Mouse (Mus musculus) limb, embryonic 15.5 days (tissue): ENCODE results near the gene Bcan. TPM values are rescaled to one million over a fixed set of nuclear protein-coding genes. Genes with fewer than 3 reads are reported as not detected.
A peak's percentile ranks its signal among the peaks of the same experiment; 100 is the strongest.

Source experiments
- ATAC-seq: fragments of 200-750 bp; cut with Nextera tagmentation; 2 replicates; pipeline ENCODE4 v1.8.0; 2017; ENCODE audit warnings: low read depth, moderate TSS enrichment; ENCODE audit not compliant: insufficient number of reproducible peaks, low FRiP score, low TSS enrichment
- H3K27ac ChIP-seq: fragments of 300-500 bp; sonication (generic); 2 replicates; pipeline ENCODE4 v1.5.1; 2015; ENCODE audit warnings: moderate library complexity, mild to moderate bottlenecking, inconsistent platforms
- H3K27me3 ChIP-seq: fragments of 300-500 bp; sonication (generic); 2 replicates; pipeline ENCODE4 v1.6.1; 2015; ENCODE audit warnings: inconsistent platforms
- H3K36me3 ChIP-seq: fragments of 300-500 bp; sonication (generic); 2 replicates; pipeline ENCODE4 v1.6.1; 2015; ENCODE audit warnings: inconsistent platforms
- H3K4me1 ChIP-seq: fragments of 300-500 bp; sonication (generic); 2 replicates; pipeline ENCODE4 v1.6.1; 2015; ENCODE audit warnings: inconsistent platforms
- H3K4me2 ChIP-seq: fragments of 300-500 bp; sonication (generic); 2 replicates; pipeline ENCODE4 v1.6.1; 2015; ENCODE audit warnings: mild to moderate bottlenecking, inconsistent platforms
- H3K4me3 ChIP-seq: fragments of 300-500 bp; sonication (generic); 2 replicates; pipeline ENCODE4 v1.5.1; 2015; ENCODE audit warnings: mild to moderate bottlenecking, inconsistent platforms
- H3K9ac ChIP-seq: fragments of 300-500 bp; sonication (generic); 2 replicates; pipeline ENCODE4 v1.6.1; 2015; ENCODE audit warnings: inconsistent platforms
- H3K9me3 ChIP-seq: fragments of 300-500 bp; sonication (generic); 2 replicates; pipeline ENCODE4 v1.6.1; 2016; ENCODE audit warnings: inconsistent platforms
- WGBS: fragments of 180-500 bp; shearing (Covaris S2); methylation state at CpG from one replicate; pipeline ENCODE4 v1.1.7; 2015; 5-methylcytosine and 5-hydroxymethylcytosine counted together
- polyA plus RNA-seq: library from polyadenylated mRNA; unstranded; fragments of >200 nt; fragmentation: Nextera tagmentation; extraction: Ambion mirVana; gene quantifications from 2 replicates; pipeline ENCODE4 v1.2.1, GENCODE M21; 2015

The Bcan gene
- polyA plus RNA-seq, 1 experiment from 2014 or later: 1.1 TPM

DNA sequence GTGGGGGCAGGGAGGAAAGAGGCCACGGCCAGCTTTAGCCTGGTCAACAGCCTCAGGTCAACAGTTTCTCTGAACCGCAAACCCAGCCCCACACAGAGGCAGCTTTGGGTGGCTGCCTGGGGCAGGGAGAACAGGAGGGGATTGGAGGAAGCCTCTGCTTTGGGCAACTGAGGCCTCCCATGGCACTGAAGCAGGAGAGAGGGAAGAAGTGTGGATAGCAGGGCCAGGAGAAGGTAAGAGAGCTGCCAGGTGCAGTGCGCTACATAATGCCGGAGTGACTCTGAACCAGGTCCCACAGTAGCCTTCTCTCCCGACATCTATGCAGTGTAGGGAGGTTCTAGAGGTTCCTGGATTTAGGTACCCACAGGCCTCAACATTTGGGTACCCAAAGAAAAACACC lies 19.3 kb downstream of the Bcan start:
- Histone ChIP-seq H3K9me3 (no peaks in the 10 kb centered on the region), H3K27me3 (no peaks in the 10 kb centered on the region), H3K4me3 (no peak overlapping the region), H3K4me1 (peaks cover 39% of the 10 kb centered on the region), H3K27ac (no peak overlapping the region; the same call in 1 of the 2 replicates), H3K36me3 (no peaks in the 10 kb centered on the region), H3K4me2 (no peak overlapping the region), H3K9ac (no peak overlapping the region)
- 62% methylated on average over 5 of the region's 5 CpGs for WGBS
- ATAC-seq: no peak

DNA sequence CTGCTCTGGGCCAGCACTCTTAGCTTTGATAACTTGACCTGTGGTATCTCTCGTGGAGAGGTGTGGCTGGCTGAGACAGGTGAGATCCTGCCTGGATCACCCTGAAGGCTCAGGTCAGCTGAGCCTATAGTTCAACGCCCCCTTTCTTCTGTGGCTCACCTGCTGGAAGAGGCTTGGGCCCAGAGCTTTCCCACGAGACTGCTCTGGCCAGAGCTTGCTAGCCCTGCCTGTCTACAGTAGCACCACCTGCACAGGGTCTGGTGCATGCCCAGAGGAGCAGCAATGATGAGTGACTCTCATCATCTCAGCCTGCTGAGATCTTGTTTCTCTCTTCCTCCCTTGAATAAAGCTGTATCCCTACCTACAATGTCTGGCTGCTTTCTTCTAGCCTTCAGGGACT lies 19.9 kb downstream of the Bcan start:
- Histone ChIP-seq H3K9ac (no peak overlapping the region), H3K4me2 (no peak overlapping the region), H3K4me3 (no peak overlapping the region), H3K27me3 (no peaks in the 10 kb centered on the region), H3K36me3 (no peaks in the 10 kb centered on the region), H3K27ac (no peak overlapping the region; the same call in 1 of the 2 replicates), H3K4me1 (peaks cover 35% of the 10 kb centered on the region), H3K9me3 (no peaks in the 10 kb centered on the region)
- WGBS: 50% methylated on average over 3 of the region's 3 CpGs
- ATAC-seq: no peak

DNA sequence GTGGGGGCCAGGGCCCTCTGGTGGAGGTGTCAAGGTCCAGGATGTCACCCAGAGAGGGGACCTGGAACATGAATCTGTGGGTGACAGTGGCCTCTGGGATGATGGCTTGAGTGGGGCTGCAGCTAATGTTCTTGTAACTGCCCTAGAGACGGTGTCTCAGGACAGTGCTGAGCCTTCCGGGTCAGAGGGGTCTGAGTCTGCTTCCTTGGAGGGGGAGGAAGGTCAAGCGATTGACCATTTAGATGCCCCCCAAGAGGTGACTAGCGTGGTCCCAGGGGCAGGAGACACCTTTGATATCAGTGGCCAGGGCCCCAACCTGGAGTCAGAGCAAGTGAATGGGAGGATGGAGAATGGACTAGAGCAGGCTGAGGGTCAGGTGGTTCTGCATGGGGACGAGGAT lies 20.5 kb downstream of the Bcan start:
- Histone ChIP-seq H3K27ac (no peak overlapping the region), H3K27me3 (no peaks in the 10 kb centered on the region), H3K9me3 (no peaks in the 10 kb centered on the region), H3K4me3 (no peak overlapping the region), H3K9ac (no peak overlapping the region), H3K4me2 (no peak overlapping the region), H3K36me3 (no peaks in the 10 kb centered on the region), H3K4me1 (peaks cover 37% of the 10 kb centered on the region)
- no peak for ATAC-seq
- 87% methylated on average over 5 of the region's 5 CpGs for WGBS

DNA sequence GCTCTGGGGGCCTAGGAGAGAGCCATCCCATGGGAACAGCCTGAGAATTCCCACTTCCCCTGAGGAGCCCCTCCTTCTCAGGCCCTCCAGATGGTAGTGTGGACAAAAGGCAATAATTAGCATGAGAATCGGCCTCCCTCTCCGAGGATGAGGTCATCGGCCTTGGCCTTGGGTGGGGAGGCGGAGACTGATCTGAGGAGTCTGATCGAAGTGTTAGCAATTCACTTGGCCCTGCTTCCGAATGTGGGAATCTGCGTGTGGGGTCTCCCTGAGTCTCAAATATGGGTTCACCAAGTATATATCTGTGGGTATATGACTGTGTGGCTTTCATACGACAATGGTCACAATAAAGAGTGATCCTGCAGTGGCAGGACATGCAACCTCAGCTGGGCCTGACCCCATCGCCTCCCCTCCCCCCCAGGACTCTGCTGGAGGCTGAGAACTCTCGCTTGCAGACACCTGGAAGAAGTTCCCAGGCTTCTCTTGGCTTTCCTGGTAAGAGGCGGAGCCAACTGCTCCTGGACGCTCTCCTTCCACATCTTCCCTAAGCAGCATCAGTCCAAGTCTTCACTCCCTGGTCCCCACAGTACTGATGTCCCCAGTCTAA lies 25.5 kb downstream of the Bcan start:
- H3K4me2 ChIP-seq: peak overlapping the region; percentile 94; the same call in 1 of the 2 replicates
- H3K4me1 ChIP-seq: peaks cover 43% of the 10 kb centered on the region
- H3K9me3 ChIP-seq: no peaks in the 10 kb centered on the region
- H3K27ac ChIP-seq: no peak overlapping the region
- H3K4me3 ChIP-seq: peak overlapping the region; percentile 52
- no peaks in the 10 kb centered on the region for H3K36me3 ChIP-seq
- H3K27me3 ChIP-seq: peaks cover 36% of the 10 kb centered on the region
- no peak overlapping the region for H3K9ac ChIP-seq
- WGBS: 32% methylated on average over 12 of the region's 12 CpGs
- ATAC-seq: no peak

DNA sequence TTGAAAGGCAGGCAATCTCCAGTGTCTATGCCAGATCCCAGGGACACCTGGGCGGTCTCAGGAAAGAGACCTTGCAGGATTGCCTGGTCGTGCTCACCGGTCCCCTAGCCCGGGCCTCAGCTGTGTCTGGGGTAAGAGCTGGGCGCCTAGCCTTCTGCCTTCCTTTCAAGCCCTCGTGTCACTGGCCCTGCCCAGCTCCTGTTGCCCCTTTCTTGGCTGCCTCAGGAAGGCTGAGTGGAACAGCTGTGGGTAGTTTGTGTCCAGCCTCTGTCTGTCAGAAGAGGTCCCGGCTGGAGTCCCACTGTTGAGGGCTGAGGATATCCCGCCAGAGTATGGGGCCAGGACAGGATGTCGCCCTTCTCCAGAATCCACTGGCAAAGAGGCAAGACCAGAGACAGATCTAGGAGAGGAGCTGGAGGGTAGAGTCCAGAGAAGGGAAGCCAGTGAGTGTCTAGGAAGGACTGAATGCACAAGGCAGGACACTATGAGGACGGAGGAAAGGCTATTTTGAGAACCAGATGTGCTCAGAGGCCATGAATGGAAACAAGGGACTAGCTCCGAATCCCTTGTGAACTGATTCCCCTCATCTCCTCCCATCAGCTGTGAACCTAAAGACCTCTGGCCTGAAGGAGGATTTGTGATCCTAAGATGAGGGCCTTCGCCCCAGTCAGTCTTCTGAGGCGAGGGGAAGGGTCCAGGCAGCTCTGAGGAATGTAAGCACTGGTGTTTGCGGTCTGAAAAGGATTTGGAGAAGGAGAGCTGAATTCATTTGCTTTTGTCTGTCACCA lies 26.2 kb downstream of the Bcan start:
- H3K9me3 ChIP-seq: no peaks in the 10 kb centered on the region
- peak overlapping the region; percentile 52 for H3K4me3 ChIP-seq
- 54% methylated on average over 14 of the region's 14 CpGs for WGBS

DNA sequence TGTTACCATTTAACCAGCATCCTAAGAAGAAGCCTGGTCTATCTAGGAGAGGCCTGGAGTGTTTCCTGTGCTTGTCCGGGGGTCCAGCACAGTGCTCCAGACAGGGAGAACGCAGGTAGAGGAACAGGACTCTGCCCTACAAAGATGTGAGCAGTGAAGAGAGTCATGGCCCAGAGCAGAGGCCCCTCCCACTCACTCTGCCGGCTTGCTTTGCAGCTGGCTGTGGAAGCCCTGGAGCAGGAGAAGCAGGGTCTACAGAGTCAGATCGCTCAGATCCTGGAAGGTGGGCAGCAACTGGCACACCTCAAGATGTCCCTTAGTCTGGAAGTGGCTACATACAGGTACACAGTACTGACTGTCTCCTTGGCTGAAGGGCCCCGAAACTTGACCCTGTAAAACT lies 27.3 kb downstream of the Bcan start:
- no peak overlapping the region for H3K27ac ChIP-seq
- H3K9me3 ChIP-seq: no peaks in the 10 kb centered on the region
- H3K27me3 ChIP-seq: peaks cover 36% of the 10 kb centered on the region
- H3K36me3 ChIP-seq: no peaks in the 10 kb centered on the region
- 23% methylated on average over 5 of the region's 5 CpGs for WGBS
- peaks cover 43% of the 10 kb centered on the region for H3K4me1 ChIP-seq
- no peak overlapping the region for H3K9ac ChIP-seq
- ATAC-seq: no peak
- peak overlapping the region; percentile 94 for H3K4me2 ChIP-seq
- peak overlapping the region; percentile 52 for H3K4me3 ChIP-seq

More for the DNA sequence above, 26.2 kb downstream of the Bcan start:
- Histone ChIP-seq H3K4me1 (peaks cover 43% of the 10 kb centered on the region), H3K27me3 (peaks cover 36% of the 10 kb centered on the region), H3K9ac (no peak overlapping the region), H3K4me2 (peak overlapping the region; percentile 94), H3K36me3 (no peaks in the 10 kb centered on the region), H3K27ac (no peak overlapping the region)
- no peak for ATAC-seq

DNA sequence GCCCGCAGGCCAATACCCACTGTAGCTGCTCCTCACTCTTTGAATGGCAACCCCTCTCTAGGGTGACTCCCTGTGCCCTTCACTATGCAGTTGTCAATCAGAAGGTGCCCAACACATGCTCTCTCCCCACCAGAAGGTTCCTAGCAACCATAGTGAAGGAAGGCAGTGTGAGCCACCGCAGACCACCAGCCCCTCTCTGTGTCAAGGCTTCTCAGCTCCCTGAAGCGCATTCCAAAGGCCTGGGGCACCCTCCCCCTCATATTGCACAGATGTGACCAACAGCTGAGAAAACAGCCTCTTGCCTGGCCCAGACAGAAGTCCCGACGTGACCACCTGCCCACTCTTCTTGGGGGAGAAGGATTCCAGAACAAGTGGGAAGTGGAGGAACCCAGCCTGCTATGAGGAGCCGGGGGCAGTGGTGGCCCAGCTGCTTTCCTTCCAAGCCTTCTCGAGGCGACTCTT lies 27.8 kb downstream of the Bcan start:
- H3K27ac ChIP-seq: no peak overlapping the region
- H3K4me3 ChIP-seq: peak overlapping the region; percentile 52
- 14% methylated on average over 8 of the region's 8 CpGs for WGBS
- H3K4me1 ChIP-seq: peaks cover 43% of the 10 kb centered on the region
- H3K9me3 ChIP-seq: no peaks in the 10 kb centered on the region
- no peak overlapping the region for H3K9ac ChIP-seq
- H3K27me3 ChIP-seq: peaks cover 36% of the 10 kb centered on the region
- H3K36me3 ChIP-seq: no peaks in the 10 kb centered on the region
- no peak for ATAC-seq
- H3K4me2 ChIP-seq: peak overlapping the region; percentile 94

DNA sequence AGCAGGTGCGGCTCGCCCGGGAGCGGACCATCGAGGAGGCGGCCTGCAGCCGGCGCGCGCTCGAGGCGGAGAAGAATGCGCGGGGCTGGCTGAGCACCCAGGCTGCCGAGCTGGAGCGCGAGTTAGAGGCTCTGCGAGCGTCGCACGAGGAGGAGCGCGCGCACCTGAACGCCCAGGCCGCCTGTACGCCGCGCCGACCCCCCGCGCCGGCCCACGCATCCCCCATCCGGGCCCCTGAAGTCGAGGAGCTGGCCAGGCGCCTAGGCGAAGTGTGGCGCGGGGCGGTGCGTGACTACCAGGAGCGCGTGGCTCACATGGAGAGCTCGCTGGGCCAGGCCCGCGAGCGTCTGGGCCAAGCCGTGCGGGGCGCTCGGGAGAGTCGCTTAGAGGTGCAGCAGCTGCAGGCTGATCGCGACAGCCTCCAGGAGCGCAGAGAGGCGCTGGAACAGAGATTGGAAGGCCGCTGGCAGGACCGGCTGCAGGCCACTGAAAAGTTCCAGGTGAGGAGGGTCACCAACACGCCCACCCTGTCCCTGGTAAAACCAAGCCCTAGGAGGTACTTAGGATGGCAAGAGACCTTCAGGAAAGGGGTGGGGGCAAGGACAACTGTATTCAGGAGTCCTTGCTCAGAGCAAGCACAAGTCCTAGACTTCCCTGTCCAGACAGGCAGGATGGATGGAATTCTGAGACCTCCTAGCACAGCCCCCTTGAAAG lies 28.4 kb downstream of the Bcan start:
- Histone ChIP-seq H3K27ac (peak overlapping the region; percentile 67), H3K9ac (peak overlapping the region; percentile 62), H3K4me2 (peak overlapping the region; percentile 94), H3K27me3 (peaks cover 36% of the 10 kb centered on the region), H3K4me1 (peaks cover 43% of the 10 kb centered on the region), H3K36me3 (no peaks in the 10 kb centered on the region), H3K9me3 (no peaks in the 10 kb centered on the region), H3K4me3 (peak overlapping the region; percentile 52)
- no peak for ATAC-seq
- WGBS: 1% methylated on average over 55 of the region's 60 CpGs

DNA sequence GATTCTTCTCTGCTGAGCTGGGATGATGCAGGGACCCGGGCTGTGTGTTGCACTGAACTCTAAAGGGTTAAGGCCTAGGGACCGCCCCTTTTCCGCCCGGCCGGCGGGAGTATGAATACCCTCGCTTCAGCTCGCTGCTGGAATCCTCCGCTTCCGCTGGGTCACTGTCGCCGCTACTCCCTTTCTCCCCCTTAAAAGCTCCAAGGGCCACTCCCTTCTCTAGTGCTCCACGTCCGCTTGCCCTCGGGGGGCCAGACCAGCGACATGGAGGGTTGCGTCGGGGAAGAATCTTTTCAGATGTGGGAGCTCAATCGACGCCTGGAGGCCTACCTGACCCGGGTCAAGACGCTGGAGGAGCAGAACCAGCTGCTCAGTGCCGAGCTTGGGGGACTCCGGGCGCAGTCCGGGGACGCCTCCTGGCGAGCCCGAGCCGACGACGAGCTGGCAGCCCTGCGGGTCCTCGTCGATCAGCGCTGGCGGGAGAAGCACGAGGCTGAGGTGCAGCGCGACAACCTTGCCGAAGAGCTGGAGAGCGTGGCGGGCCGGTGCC lies 29.0 kb downstream of the Bcan start, which contains the start of gene Nes:
TSS of gene Nes (plus strand) at position 140 of the 550 bp plus-strand sequence.
- no peaks in the 10 kb centered on the region for H3K36me3 ChIP-seq
- H3K9ac ChIP-seq: peak within 1 kb of the TSS; percentile 62
- peak within 1 kb of the TSS; percentile 52 for H3K4me3 ChIP-seq
- WGBS: under 1% methylated on average over 44 of the region's 44 CpGs
- peak; percentile 55 for ATAC-seq
- H3K4me2 ChIP-seq: peak within 1 kb of the TSS; percentile 94
- H3K4me1 ChIP-seq: peaks cover 43% of the 10 kb centered on the region
- peak within 1 kb of the TSS; percentile 67 for H3K27ac ChIP-seq
- no peaks in the 10 kb centered on the region for H3K9me3 ChIP-seq
- H3K27me3 ChIP-seq: peaks cover 36% of the 10 kb centered on the region

DNA sequence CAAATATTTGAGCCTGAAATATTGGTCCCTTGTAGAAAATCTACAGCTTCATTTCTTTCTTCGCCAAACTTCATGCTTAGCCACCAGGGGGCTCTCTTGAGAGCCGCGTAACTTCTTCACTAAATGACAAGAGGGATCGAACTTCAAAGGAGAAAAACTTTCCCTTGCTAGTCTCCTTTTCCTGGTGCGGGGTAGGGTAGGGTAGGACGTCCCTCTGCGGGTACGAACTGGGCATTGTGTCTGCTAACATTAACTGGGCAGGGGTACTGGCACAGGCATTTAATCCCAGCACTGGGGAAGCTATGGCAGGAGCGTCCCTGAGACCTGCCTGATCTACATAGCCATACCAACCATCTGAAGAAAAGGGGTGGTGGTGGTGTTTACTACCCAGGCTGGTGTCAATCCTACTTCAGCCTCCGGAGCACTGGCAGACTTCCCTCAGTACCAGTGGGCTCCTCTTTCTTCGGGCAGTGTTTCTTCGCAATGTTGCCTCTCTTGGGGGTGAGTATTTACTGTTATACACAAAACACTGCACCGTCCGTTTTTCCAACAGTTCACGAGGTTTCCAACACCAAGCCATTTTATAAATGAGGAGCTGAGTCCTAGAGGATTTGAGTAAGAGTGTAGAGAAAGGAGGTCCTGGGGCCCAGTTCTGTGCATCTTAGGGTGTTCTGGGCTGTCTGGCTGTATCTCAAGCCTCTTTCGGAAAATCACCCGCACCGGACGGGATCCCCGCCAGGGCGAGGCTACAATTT lies 29.7 kb downstream of the Bcan start:
- Histone ChIP-seq H3K9me3 (no peaks in the 10 kb centered on the region), H3K27ac (peak overlapping the region; percentile 67; the same call in 1 of the 2 replicates), H3K27me3 (peaks cover 36% of the 10 kb centered on the region), H3K4me1 (peaks cover 43% of the 10 kb centered on the region), H3K36me3 (no peaks in the 10 kb centered on the region), H3K4me3 (peak overlapping the region; percentile 52), H3K4me2 (peak overlapping the region; percentile 94), H3K9ac (no peak overlapping the region)
- ATAC-seq: no peak
- WGBS: under 1% methylated on average over 21 of the region's 21 CpGs

DNA sequence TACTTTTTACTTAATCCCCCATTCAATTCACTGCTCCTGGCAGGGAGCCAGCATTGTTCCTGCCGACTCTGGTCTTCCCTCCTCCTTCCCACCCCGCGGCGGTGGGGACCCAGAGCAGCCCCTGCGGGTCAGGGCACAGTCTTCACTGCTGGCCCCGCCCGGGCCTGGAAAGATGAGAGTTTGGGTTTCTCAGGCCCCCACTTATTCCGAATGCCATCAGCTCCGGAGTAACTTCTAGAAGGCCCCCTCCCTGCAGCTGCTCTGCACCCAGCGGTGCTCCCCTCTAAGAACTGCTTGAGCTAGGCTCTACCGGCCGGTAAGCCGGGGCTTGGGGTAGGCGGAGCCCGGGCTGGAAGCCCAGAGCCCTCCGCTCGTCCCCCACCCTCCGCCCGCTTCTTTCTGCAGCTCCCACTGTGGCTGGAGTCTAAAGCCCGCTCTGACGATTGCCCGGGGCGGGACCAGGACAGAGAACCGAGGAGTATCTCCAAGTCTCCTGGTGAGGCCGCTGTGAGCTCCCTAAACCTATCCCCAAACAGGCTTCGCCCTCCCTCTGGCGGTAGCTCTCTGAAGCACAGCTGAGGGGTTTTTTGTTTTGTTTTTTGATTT lies 39.3 kb downstream of the Bcan start:
- WGBS: under 1% methylated on average over 27 of the region's 27 CpGs
- peak; percentile 96 for ATAC-seq
- no peaks in the 10 kb centered on the region for H3K9me3 ChIP-seq
- H3K27ac ChIP-seq: peak overlapping the region; percentile 97
- peaks cover 36% of the 10 kb centered on the region for H3K4me1 ChIP-seq
- peak overlapping the region; percentile 78 for H3K4me2 ChIP-seq
- peak overlapping the region; percentile 39 for H3K9ac ChIP-seq
- H3K4me3 ChIP-seq: peak overlapping the region; percentile 44
- no peaks in the 10 kb centered on the region for H3K36me3 ChIP-seq
- H3K27me3 ChIP-seq: no peaks in the 10 kb centered on the region
